Mouse (Mus musculus) effector memory CD4-positive, alpha-beta T cell, adult 5 months (primary cell): ENCODE data around the gene Trpc7. TPM values are rescaled to one million over a fixed set of nuclear protein-coding genes. Genes with fewer than 3 reads are reported as not detected.

ENCODE experiments used
- polyA plus RNA-seq: library from polyadenylated mRNA; unstranded; fragments of 100-300 nt; shearing (Covaris generic); gene quantifications from one replicate; pipeline ENCODE4 v1.2.1, GENCODE M21; 2017

Trpc7 gene
- polyA plus RNA-seq: not detected

GRCm38 (mm10) chr13:56895893-56896292 lies at the start of gene Trpc7:
Gene Trpc7 (minus strand): TSS chr13:56895993.

GRCm38 (mm10) chr13:56753192-56753951 lies 142.4 kb downstream of the Trpc7 start, which contains the start of gene Gm45623:
Gene Gm45623 (minus strand): TSS chr13:56753827.

Other genes starting within 250 kb of the Trpc7 start
- 33.3 TPM for gene Smad5, start 193.0 kb downstream of the Trpc7 start, polyA plus RNA-seq
- not detected for gene Gm45623, start 142.2 kb downstream of the Trpc7 start, polyA plus RNA-seq